Mouse (Mus musculus) megakaryocyte, embryonic 14.5 days (primary cell): ENCODE measurements at regions not wholly inside any gene's neighbourhood (a gene's known extent, or its start where the extent isn't known, plus 50 kb on each side); places are given as distances from the start of the nearest gene placed in this dataset.

Source experiments
- FLI1 ChIP-seq: IDR thresholded peaks from 2 replicates; pipeline ENCODE4 v1.6.1; 2012; ENCODE audit warnings: low read length, inconsistent platforms, mixed read lengths
- GATA1 ChIP-seq: IDR thresholded peaks from 3 replicates; pipeline ENCODE4 v1.6.1; 2012; ENCODE audit warnings: mixed read lengths, low read length, inconsistent platforms, borderline replicate concordance

GRCm38 (mm10) chr4:142492926-142493492 lies 253.8 kb upstream of the Kazn start:
- TF ChIP-seq GATA1 (no peak), FLI1 (no peak)
